Mouse (Mus musculus): ENCODE data around the gene Mdk.

GRCm38 (mm10) chr2:91972121-91972566, 40.0 kb upstream of the Mdk start:
- TF ChIP-seq GATA1 (IDR thresholded peaks at IDR 0.05; ENCODE audit: borderline replicate concordance, low read length): no peak
- TF ChIP-seq FLI1 (IDR thresholded peaks at IDR 0.05; ENCODE audit: low read length): no peak
